Mouse (Mus musculus): ENCODE measurements at regions not wholly inside any gene's neighbourhood (a gene's known extent, or its start where the extent isn't known, plus 50 kb on each side); places are given as distances from the start of the nearest gene placed in this dataset.

DNA sequence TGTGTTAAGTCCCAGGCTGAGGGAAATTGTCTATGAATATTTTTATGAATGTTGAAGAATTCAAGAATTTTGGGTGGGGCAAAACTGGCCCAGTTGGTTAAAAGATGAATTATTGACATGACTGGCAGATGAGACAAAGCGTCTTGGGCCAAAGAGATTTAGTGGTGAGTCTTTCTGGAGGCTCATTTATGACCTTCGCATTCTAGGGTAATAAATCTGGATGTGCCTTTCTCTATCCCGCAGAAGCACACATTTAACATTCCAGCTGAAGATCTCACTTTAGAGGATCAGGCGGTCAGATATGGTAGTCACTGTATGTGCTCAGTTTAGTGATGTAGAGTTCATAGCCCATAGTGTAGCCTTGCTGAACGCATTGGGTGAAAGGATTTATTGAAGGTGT is 296.9 kb upstream of the Gm21798 start:
- no peak for DNase-seq (ENCODE audit: low spot score)

DNA sequence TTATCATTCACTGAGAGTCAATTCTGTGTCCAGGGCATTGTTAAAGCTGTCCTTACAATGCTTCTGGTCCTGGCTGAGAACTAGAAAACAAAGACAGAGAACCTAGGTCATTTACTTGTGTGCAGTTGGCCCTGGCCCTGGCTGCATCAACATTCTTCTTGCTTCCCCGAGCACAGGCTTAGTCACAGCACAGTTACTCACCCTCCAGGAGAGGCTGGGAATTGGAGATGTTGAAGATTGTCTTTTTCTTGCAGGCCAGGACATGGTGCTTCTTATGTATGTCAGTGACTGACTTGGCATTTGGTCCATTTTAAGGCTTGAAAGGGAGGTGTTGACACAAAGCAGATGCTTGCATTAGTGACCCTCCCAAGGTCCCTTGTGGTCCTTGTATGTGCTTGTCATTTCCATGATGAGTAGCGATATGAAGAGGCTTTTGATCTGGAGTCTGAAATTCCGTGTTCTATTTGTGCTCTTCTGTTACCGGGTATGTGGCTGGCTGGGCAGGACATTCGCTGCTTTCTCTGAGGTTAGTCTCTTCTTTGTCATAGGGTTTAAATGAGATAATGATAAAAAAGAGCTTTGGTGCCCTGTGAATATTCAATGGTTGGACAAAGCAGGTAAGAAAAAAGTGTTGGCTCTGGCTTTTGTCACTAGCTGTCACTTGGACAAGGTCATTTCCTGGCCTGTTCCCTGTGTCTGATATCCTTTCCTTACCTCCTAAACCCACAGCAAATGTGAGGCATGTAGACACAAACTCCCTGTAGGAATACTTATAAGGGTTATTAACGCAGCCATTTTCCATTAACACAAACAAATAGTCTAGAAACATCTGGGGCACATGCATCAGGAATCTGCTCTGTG is 285.0 kb upstream of the Gm21798 start:
- DNase-seq (ENCODE audit: low spot score): no peak

DNA sequence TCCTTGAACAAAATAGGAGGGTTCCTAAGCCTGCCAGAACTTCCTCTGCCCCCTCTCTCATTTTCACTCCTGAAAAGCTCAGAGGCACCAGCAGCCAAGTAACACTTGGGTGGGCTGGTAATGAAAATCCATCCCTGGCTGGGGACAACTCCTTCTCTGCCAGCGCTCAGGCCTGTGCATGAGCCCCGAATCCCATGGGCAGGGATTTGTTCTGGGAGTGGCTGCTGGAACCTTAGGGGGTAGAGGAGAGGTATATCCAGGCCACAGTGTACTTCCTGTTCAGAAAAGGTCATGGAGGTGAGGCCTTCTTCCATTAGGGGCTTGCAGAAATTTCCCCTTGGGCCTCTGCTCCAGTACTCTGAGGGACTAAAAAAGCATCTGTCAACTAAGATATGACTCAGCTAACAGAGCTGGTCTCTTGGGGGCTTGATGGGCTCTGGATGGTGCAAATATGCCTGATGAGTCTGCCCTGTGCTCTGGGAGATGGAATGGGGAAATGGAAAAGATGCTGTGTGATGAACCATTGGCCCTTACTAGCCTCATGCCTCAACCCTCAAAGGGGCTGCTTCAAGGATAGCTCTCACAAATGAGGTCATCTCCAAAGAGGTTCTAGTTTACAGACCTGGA is 284.2 kb upstream of the Gm21798 start:
- DNase-seq (ENCODE audit: low spot score): peak; percentile 40

DNA sequence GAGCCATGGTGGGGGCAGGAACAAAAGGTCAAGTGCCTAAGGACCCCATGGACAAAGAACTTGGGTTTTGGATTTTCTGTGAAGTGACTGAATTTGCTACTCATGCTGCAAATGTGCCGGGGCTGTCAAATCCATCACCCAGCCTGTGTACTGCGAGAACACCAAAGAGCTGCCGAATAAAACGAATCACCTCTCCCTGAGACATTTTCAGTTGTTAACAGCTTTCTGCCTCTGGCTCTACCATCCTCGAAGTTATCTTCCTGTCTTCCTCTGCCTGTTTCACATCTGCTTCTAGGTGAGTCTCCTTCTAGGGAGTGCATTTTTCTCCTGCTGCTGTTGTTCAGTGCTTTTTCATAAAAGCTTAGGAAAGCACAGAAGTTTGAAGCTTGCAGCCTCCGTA is 283.3 kb upstream of the Gm21798 start:
- DNase-seq (ENCODE audit: low spot score): no peak

DNA sequence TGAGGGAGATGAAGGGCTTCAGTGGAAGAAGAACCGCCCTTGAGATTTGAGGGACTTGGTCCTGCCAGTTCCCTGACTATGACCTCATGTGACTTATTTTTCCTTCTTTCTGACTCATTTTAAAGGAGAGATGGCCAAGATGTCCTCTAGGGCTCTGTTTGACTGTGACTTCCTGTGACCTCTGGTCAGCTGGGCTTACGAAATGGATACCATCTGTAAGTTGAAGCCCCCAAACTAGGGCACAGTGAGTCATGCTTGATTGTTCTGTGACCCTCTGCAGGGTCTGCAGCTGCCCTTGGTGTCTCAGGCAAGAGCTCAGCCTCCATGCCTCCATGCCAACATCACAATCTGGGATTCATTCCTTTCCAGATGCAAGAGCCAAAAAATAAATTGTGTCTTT is 282.3 kb upstream of the Gm21798 start:
- DNase-seq (ENCODE audit: low spot score): no peak

DNA sequence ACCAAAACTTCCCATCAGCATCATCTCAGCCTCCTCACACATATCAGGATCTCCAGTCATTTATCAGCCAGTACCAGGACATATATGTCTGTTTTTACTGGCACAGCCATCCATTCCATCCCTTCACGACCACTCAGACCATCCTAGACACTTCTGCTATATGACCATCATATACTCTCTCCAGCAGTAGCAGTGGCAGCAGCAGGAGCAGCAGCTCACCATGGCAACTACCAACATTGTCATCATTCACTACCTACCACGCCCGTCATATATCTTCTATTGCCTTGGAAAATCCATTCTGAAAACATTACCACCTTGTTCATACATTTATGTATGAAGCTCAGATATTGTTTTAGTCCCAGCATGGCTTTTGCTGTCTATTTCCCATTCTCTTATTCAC is 276.1 kb upstream of the Gm21798 start:
- no peak for DNase-seq (ENCODE audit: low spot score)

DNA sequence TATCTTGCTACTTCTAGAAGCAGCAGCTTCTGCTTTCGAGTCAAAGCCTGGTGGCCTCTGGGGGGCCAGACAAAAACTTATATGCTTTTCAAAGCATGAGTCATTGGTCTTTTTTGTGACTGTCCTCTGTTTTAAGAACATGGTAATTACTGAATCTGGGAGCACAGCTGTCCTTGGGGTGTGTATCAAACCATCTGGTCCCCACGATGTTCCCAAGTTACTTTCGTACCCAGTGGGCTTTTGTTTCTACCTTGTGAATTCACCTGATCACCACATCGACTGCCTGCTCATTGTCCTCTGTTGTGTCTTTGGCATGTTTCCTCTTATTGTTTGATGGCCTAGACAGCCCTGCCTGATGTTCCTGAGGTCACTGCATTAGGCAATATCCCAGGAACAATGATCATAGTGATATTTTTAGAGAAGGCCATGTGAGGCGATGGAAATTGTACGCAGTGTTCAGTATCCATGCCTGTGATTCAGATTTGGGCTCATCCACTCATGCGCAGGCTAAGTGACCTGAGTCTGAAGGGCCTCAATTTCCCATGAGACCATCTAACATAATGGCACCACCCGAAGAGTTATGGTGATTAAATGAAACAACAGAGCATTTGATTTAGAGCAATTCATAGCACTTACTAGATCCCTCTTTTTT is 275.1 kb upstream of the Gm21798 start:
- DNase-seq (ENCODE audit: low spot score): no peak

DNA sequence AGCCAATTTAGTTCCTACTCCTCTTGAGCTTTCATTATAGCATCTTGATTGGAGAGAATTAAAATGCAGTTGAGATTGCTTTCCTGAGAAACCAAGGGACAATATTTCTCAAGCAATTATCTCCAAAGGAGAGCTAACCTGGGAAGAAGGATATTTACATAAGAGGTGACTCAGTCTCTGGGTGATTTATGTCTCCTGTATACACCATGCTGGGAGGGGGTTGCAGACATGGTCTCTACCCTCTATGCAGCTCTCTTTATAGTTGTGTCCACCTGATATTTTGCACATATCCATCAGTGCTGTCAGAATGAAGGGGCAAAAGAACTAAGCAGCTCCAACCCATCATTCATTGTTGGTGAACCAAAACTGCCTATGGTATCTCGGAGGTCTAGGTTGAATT is 274.6 kb upstream of the Gm21798 start:
- DNase-seq (ENCODE audit: low spot score): no peak

DNA sequence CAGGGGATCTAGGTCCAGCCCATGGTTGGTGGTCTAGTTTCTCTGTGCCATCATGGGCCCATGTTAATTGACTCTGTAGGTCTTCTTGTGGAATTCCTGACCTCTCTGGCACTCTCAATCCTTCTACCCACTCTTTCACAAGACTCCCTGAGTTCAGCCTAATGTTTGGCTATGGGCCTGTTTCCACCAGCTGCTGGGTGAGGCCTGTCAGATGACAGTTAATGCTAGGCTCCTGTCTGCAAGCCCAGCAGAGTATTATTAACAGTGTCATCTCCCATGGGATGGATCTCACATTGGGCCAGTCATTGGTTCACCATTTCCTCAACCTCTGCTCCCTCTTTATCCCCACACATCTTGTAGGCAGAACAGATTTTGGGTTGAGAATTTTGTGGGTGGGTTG is 271.5 kb upstream of the Gm21798 start:
- DNase-seq (ENCODE audit: low spot score): no peak

DNA sequence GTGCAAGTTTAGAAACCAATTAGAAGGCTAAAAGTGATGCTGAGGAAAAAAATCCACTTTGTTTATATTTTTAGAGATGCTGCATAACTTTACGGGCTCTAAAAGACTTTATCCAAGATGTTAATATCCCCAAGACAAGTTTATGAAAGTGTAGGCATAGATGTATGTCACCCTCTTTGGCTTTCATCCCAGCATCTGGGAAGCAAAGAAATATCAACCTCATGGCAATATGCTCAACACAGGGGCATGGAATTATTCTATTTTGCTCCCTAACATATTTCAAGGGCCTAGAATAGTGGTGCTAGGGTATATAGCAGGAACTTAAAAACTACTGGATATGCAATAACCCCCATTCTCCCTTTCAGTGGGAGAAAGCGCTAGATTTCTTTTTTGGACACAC is 260.0 kb upstream of the Gm21798 start:
- no peak for DNase-seq (ENCODE audit: low spot score)

DNA sequence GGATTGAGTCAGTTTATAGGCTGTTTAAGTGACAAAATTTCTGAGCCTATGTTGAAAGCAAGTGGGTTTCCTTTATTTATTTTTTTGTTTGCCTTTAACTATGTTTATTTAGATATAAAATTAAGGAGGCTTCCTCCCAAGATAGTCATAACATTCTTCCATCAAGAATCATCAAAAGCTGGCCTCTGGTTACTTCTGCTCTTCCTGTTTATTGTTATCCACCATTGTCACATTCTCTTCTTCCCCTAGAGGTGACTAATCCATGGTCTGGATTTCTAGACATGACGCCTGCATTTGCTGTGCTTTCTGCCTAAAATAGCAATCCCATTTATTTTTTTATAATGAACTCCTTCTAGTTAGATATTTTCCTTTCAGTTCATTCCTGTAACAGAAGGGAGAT is 259.3 kb upstream of the Gm21798 start:
- no peak for DNase-seq (ENCODE audit: low spot score)

DNA sequence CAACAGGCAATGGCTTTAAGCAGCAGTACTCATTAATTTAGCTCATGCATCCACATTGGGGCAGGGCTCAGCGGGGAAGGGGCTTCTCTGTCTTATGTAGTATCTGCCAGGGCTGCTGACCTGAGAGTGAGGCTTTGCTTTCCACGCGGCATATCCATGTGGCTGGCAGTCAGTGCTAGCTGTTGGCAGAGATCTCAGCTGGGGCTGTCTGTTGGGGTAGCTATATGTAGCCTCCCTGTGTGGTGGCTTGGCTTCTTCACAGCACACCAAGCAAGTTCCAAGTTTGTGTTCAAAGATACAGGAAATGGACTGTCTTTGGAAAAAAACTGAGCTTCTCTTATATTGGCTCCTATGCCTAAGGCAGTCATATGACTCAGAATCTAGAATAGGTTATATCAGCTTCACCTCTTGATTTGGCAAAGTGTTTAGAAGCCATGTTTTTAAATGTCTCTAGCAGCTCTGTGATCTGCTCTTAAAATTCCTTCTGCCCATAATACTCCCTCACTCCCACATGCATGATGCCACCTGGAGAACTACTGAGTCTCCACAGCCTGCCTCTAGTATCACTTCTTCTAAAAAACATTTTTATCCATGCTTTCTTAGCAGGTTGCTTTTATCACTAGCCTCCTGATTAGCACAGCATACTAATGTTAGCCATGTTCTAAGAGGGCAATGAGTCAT is 254.9 kb upstream of the Gm21798 start:
- DNase-seq (ENCODE audit: low spot score): no peak

DNA sequence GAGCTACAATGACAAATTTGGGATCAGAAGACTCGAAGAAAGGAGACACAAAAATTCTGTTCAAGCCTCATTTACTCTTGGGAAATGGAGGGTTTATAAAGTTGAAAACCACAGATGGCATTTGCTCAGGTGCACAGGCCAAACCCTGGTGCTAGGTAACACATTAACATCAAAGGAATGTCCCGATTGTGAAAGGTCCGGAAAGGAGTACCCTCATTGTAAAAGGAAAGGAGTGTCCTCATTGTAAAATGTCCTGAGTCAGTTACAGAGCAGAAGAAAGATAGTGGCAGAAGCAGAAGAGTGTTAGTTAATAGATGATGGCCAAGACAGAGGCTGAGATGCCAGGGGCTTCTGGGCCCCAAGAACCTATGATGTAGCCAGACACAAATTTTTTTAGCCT is 252.8 kb upstream of the Gm21798 start:
- no peak for DNase-seq (ENCODE audit: low spot score)

DNA sequence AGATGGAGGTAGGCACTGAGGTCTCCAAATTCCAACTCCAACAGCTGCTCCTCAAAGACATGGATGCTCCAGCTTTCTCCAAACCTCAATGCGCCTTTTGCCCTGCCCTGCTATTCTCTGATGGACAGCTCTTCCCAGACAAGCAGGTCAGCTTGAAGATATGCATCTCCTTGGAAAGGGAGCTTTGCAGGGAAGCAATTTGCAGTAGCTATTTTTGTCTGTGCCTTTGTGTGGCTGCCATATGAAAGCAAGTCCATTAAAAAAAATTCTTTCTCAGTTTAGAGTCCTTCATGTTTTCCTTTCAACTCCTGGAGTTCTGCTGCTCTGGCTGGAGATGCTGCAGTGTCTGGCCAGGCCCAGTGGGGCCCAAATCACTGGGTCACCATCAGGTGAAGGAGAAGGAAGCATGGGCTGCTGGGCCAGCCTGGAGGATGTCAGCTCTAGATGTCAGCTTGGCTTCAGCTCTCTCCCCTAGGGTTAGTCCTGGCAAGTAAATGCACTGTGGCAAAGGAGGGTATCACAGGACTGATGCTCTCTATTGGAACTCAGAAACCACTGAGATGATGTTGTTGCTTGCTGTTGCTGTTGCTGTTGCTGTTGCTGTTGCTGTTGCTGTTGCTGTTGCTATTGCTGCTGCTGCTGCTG is 240.5 kb upstream of the Gm21798 start:
- DNase-seq (ENCODE audit: low spot score): peak; percentile 10

DNA sequence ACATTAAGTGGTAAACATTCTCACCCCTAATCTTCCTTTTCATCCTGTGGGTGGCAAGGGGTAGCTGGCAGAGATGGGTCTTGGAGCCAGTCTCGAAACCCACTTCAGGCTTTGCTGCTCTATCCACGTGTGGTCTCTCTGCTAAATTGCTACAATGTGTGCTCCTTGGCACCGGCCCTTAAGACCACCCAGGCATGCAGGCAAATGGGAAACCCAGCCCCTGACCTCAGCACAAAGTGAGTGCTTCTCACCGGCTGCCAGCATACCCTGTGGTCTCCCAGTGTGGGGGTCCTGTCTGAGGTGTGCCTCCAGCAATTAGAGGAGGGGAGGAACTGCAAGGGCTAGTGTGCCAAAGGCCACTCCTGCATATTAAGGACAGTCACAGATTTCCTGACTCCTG is 238.5 kb upstream of the Gm21798 start:
- DNase-seq (ENCODE audit: low spot score): no peak

DNA sequence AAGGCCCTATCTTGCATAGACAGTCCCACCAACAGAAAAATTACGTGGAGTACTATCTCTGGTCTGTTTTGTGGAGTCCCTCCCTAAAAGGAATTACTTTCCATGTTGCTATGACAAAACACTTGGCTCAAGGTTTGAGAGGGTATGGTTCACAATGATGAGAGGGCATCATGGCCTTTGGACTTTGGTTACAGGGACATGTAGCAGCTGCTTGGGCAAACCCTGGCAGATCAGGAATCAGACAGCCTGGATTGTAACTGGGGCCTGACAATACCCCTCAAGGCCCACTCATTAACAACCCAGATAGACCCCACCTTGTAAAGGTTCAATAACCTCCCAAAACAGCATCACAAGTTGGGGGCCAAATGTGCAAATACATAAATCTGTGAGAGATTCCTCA is 237.0 kb upstream of the Gm21798 start:
- no peak for DNase-seq (ENCODE audit: low spot score)

DNA sequence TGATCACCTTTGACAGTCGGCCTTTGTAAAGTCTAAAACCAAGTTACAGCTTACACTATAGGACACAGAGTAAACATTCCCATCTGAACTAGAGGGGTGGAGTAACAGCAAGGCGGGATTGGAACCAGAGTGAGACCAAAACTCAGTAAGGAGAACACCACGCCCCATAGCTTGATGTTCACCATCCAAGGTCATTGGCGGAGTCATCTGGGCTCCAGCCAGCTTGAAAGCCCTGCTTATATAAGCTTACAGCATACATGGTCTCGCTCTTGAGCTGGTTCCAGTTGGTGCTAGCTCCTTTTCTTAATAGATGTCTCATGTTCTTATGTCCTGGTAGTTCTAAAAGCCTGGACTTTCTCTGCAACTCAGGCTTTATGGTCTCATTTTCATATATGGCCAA is 236.4 kb upstream of the Gm21798 start:
- DNase-seq (ENCODE audit: low spot score): no peak

DNA sequence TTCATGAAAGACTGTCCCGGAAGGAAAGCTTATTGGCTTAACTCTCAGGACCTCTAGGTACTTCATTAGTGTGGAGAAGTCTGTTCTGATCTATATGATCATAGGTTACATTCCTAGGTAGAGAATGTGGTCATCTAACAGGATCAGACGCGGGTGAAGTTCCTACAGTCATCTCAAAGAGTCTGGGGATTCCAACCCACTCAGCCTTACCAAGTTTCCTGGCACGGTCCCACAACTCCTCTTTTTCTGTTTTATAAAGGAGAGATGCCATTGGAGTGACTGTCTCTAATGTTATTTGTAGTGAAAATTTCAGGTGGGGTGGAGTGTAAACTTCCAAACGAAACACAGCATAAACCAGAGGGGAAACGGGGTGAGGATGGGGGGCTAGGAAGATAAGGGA is 233.4 kb upstream of the Gm21798 start:
- no peak for DNase-seq (ENCODE audit: low spot score)

DNA sequence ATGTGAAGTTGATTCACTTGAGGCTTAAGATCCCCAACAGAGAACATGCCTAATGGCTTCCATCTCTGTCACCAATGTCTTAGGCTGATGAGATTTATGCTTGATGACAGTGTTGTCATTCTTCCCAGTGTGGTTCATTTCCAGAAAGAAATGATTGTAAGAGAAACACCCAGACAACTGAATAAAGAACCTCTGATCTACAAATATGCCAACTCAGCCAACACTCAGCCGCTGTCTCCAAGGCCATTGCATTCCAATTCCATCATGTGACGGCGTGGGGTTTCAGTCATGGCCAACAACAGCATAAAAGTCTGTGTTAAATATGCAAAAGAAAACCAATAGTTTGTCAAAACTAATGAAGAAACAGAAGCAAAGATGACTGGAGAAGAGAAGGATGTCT is 230.7 kb upstream of the Gm21798 start:
- no peak for DNase-seq (ENCODE audit: low spot score)

DNA sequence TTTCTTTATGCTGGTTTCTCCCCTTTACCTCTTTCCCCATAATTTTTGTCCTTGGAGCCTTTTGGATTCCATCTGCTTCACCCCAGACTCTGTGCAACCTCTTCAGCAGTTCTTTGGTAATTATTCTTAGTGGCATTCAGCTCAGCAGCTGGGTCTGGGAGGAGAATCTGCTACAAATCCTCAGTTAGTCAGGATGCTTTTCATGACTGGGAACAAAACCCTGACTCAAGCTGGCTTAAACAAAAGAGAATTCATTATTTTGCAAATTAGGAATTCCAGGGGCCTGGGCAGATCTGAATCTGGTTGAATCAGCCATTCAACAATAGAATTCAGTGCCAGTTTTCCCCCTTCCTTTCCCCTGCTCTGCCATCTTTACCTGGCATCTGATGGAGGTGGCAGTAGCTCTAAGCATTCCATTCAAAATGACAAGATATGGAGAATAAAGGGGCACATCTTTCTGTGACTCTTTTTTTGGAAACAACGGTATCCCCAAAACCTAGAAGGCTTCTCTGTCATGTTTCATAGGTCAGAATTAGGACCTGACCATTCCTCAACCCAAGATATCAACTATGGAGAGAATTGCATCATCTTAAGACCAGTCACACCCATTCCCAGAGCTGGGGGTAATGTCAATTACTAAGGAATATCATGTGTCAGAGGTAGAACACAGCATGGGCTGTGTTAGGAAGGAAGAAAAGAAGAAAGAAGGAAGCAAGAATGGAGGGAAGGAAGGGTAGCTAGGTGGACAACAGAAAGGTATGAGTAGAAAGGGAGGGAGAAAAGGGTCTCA is 227.2 kb upstream of the Gm21798 start:
- no peak for DNase-seq (ENCODE audit: low spot score)

DNA sequence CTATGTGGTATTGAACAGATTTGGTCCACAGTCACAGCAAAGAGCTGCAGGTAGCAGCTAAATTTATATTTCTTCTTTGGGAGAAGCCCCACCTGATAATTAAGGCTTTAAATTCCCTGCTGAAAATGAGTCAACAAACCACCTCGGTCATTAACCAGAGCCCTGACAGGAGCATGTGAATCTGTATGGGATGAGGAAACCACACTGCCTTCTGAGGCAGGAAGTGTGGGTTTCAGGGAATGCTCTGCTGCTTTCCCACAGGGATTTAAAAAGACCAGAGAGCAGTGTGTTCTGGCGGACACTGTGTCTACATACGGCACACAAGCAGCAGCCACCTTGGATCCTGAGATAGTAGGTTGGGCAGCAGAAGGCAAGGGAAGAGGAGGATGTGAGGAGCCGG is 204.0 kb upstream of the Gm21798 start:
- DNase-seq (ENCODE audit: low spot score): no peak

DNA sequence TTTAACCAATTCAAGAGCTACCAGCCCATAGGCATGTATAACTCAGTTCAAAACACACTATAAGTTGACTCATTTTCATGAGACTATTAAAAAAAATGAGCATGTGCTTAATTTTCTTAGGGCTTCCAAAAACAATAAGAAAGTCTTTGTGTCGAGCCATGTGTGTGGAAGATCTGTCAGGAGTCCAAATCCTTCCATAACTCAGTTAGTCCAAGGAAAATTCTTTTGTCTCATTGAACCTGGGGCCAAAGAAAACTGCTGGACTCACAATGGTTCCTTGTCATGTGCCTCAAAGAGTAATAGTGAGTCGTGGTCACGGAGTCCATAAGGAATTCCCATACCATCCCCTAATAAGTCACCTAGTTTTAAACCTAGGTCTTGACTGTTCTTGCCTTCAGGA is 199.0 kb upstream of the Gm21798 start:
- DNase-seq (ENCODE audit: low spot score): no peak
